Mouse (Mus musculus) ZHBTc4 (cell line): ENCODE measurements around the gene Sdsl.
A peak's percentile ranks its signal among the peaks of the same experiment; 100 is the strongest.

ENCODE experiments used
- DNase-seq: peaks from one replicate; pipeline ENCODE4 v3.0.0-alpha.2; 2011; ENCODE audit warnings: low read depth, low spot score

Gene Sdsl

GRCm38 (mm10) chr5:120495064-120495702, 22.6 kb upstream of the Sdsl start:
- DNase-seq, result no peak

- DNase-seq, result no peak
Measured at GRCm38 (mm10) chr5:120493873-120494395, 21.3 kb upstream of the Sdsl start.

GRCm38 (mm10) chr5:120493440-120493839, 20.8 kb upstream of the Sdsl start:
- no peak for DNase-seq

- peak; percentile 96 for DNase-seq
Measured at GRCm38 (mm10) chr5:120492437-120492836, 19.8 kb upstream of the Sdsl start.

GRCm38 (mm10) chr5:120490679-120491192, 18.1 kb upstream of the Sdsl start:
- peak; percentile 43 for DNase-seq

- no peak for DNase-seq
Measured at GRCm38 (mm10) chr5:120487844-120488243, 15.2 kb upstream of the Sdsl start.

- peak; percentile 47 for DNase-seq
Measured at GRCm38 (mm10) chr5:120483399-120483798, 10.8 kb upstream of the Sdsl start.

- DNase-seq, result no peak
Measured at GRCm38 (mm10) chr5:120481205-120481604, 8.6 kb upstream of the Sdsl start.

GRCm38 (mm10) chr5:120479538-120479937, 6.9 kb upstream of the Sdsl start:
- peak; percentile 48 for DNase-seq

- DNase-seq, result no peak
Measured at GRCm38 (mm10) chr5:120477993-120478392, 5.4 kb upstream of the Sdsl start.

GRCm38 (mm10) chr5:120476296-120476695, 3.7 kb upstream of the Sdsl start, which contains the start of gene Sds:
Gene Sds, plus strand, starts transcription at chr5:120476526.
- no peak for DNase-seq

GRCm38 (mm10) chr5:120475861-120476260, 3.3 kb upstream of the Sdsl start:
- DNase-seq, result no peak

- DNase-seq, result no peak
Measured at GRCm38 (mm10) chr5:120473361-120473760, 751 bp upstream of the Sdsl start.

GRCm38 (mm10) chr5:120471538-120471937, 1.1 kb downstream of the Sdsl start:
- no peak for DNase-seq

GRCm38 (mm10) chr5:120468830-120469229, 3.8 kb downstream of the Sdsl start:
- no peak for DNase-seq

- DNase-seq, result no peak
Measured at GRCm38 (mm10) chr5:120468336-120468735, 4.3 kb downstream of the Sdsl start.

- no peak for DNase-seq
Measured at GRCm38 (mm10) chr5:120467026-120467425, 5.6 kb downstream of the Sdsl start.

GRCm38 (mm10) chr5:120465860-120466259, 6.8 kb downstream of the Sdsl start:
- DNase-seq, result no peak

GRCm38 (mm10) chr5:120465062-120465461, 7.5 kb downstream of the Sdsl start:
- peak; percentile 61 for DNase-seq

GRCm38 (mm10) chr5:120464321-120464720, 8.3 kb downstream of the Sdsl start:
- peak; percentile 81 for DNase-seq

- no peak for DNase-seq
Measured at GRCm38 (mm10) chr5:120461902-120462301, 10.7 kb downstream of the Sdsl start.

GRCm38 (mm10) chr5:120459133-120459532, 13.5 kb downstream of the Sdsl start:
- DNase-seq, result peak; percentile 93

- peak; percentile 95 for DNase-seq
Measured at GRCm38 (mm10) chr5:120457628-120458027, 15.0 kb downstream of the Sdsl start.
